ENCODE assay signal across 15 mouse cellular contexts in the genomic region with DNA sequence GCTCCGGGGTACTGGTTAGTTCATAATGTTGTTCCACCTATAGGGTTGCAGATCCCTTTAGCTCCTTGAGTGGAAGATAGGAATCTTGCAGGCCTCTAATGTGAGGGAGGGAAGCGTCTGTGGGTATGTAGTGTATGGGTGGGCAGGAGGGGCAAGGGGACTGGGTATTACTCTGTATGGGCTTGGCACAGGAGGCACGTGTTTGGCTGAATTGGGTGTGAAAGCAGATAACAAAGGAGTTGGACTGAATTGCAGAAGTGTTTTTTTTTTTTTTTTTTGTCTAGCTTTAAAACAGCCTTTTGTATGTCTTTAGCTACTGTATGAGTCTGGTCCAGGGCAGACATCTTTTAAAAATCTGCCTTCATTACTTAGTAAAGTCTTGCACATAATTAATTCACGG. TPM values are rescaled to one million over a fixed set of nuclear protein-coding genes. Genes with fewer than 3 reads are reported as not detected.
"Had no signal": no experiment of that assay in that cellular context is flagged by ENCODE, and none has a peak within 500 bp of the region (broad histone marks: within the 10 kb centered on the region; RNA-seq: fewer than 3 reads in every experiment).

No protein-coding gene starts in this region.

- H3K9ac ChIP-seq: kidney, embryonic 15.5 days; liver, embryonic 15.5 days; lung, embryonic 14.5 days; midbrain, embryonic 12.5 days; neural tube, embryonic 13.5 days had no signal

- H3K36me3 ChIP-seq: kidney, embryonic 15.5 days; liver, embryonic 15.5 days; midbrain, embryonic 12.5 days; neural tube, embryonic 13.5 days had no signal

- H3K9me3 ChIP-seq: kidney, embryonic 15.5 days; limb, embryonic 10.5 days; liver, embryonic 15.5 days; megakaryocyte, embryonic 14.5 days; midbrain, embryonic 12.5 days; neural tube, embryonic 13.5 days had no signal

- H3K27me3 ChIP-seq: kidney, embryonic 15.5 days; liver, embryonic 15.5 days; megakaryocyte, embryonic 14.5 days; midbrain, embryonic 12.5 days; neural tube, embryonic 13.5 days had no signal

- H3K27ac ChIP-seq: kidney, embryonic 15.5 days; limb, embryonic 10.5 days; liver, embryonic 15.5 days; midbrain, embryonic 12.5 days; neural tube, embryonic 13.5 days had no signal

- H3K4me3 ChIP-seq: kidney, embryonic 15.5 days; limb, embryonic 10.5 days; liver, embryonic 15.5 days; megakaryocyte, embryonic 14.5 days; midbrain, embryonic 12.5 days; neural tube, embryonic 13.5 days had no signal

- ATAC-seq: midbrain, embryonic 16.5 days had no signal

- DNase-seq: kidney, adult 2 months; kidney, postnatal 14 days; lung, embryonic 14.5 days; lung, postnatal 10 days; lung, postnatal 4 days; retina, postnatal 1 day; thymus, postnatal 36 days had no signal

RNA-seq across cellular contexts. Expression of a gene that starts 39.2 kb away (rescaled TPM):
- polyA plus RNA-seq: liver, embryonic 15.5 days; spleen, adult 2 months had no signal
